Mouse (Mus musculus) heart, embryonic 14.5 days (tissue): ENCODE measurements around the gene Mrpl58. TPM values are rescaled to one million over a fixed set of nuclear protein-coding genes. Genes with fewer than 3 reads are reported as not detected.

Source experiments
- ATAC-seq: fragments of 200-750 bp; cut with Nextera tagmentation; 2 replicates; pipeline ENCODE4 v1.8.0; 2017; ENCODE audit warnings: low read depth, moderate TSS enrichment; ENCODE audit not compliant: insufficient number of reproducible peaks, insufficient read depth, low FRiP score
- H3K27ac ChIP-seq, 2 experiments: fragments of 200-500 bp in 1 of 2; fragments of 300-500 bp in 1 of 2; sonication (generic) in 1 of 2; replicated peaks in 1 of 2; 2 replicates each; pipeline ENCODE4 v1.5.1; 2012 to 2014; ENCODE audit warnings: low read depth in 2 of 2, low read length in 2 of 2, control low read depth in 1 of 2, mild to moderate bottlenecking in 1 of 2, mixed read lengths in 1 of 2; ENCODE audit not compliant: control insufficient read depth in 1 of 2, insufficient read depth in 1 of 2
- H3K27me3 ChIP-seq: fragments of 300-500 bp; sonication (generic); 2 replicates; pipeline ENCODE4 v1.6.1; 2014; ENCODE audit warnings: mild to moderate bottlenecking, low read length, control low read depth; ENCODE audit not compliant: control insufficient read depth, insufficient read depth
- H3K36me3 ChIP-seq: fragments of 300-500 bp; sonication (generic); 2 replicates; pipeline ENCODE4 v1.6.1; 2014; ENCODE audit warnings: mild to moderate bottlenecking, control low read depth, low read length, mixed read lengths; ENCODE audit not compliant: control insufficient read depth, insufficient read depth
- H3K4me1 ChIP-seq, 2 experiments: fragments of 200-500 bp in 1 of 2; fragments of 300-500 bp in 1 of 2; sonication (generic) in 1 of 2; 2 replicates each; pipeline ENCODE4 v1.6.1; 2012 to 2014; ENCODE audit warnings: low read length in 2 of 2, control low read depth in 1 of 2, mixed read lengths in 1 of 2; ENCODE audit not compliant: control insufficient read depth in 2 of 2, insufficient read depth in 2 of 2
- H3K4me2 ChIP-seq: fragments of 300-500 bp; sonication (generic); 2 replicates; pipeline ENCODE4 v1.6.1; 2014; ENCODE audit warnings: mild to moderate bottlenecking, low read length
- H3K4me3 ChIP-seq, 2 experiments: fragments of 200-500 bp in 1 of 2; fragments of 300-500 bp in 1 of 2; sonication (generic) in 1 of 2; 2 replicates each; pipeline ENCODE4 v1.5.1; 2012 to 2014; ENCODE audit warnings: low read length in 2 of 2, mild to moderate bottlenecking in 2 of 2, control low read depth in 1 of 2, low read depth in 1 of 2, moderate library complexity in 1 of 2; ENCODE audit not compliant: control insufficient read depth in 1 of 2, insufficient read depth in 1 of 2
- H3K9ac ChIP-seq: fragments of 300-500 bp; sonication (generic); 2 replicates; pipeline ENCODE4 v1.6.1; 2014; ENCODE audit warnings: mild to moderate bottlenecking, low read length
- H3K9me3 ChIP-seq: fragments of 300-500 bp; sonication (generic); 2 replicates; pipeline ENCODE4 v1.6.1; 2016; ENCODE audit warnings: low read length, control low read depth; ENCODE audit not compliant: control insufficient read depth
- WGBS: fragments of 180-500 bp; shearing (Covaris S2); extraction: QIAGEN DNeasy Blood & Tissue Kit; methylation state at CpG from one replicate; pipeline ENCODE4 v1.1.7; 2014; 5-methylcytosine and 5-hydroxymethylcytosine counted together
- microRNA-seq: library from miRNA; unstranded; fragments of <30 nt; microRNA quantifications from one replicate; pipeline ENCODE4, GENCODE M21; 2016
- polyA plus RNA-seq: library from polyadenylated mRNA; unstranded; fragments of >200 nt; fragmentation: Nextera tagmentation; extraction: Ambion mirVana; gene quantifications from 2 replicates; pipeline ENCODE4 v1.2.1, GENCODE M21; 2014

The Mrpl58 gene
- polyA plus RNA-seq, 1 experiment from 2014 or later, result 195 TPM

DNA sequence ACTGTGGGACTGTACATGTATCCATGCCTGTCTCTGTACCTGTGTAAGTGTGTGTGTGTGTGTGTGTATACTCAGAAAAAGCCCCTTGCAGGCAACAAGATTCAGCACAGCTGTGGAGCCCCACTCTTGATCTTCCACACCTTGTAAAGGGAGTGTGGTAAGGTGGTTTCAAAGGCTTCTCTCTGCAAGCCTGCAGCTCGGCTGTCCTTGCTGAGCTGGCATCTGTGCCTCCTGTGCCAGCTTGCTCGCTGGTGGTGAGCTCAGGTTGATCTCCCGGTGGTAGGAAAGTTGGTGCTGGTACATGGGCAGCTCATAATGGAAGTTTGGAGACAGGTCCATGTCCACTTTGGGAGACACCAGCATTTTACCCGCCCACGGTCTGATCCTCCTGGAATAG lies 58.3 kb downstream of the Mrpl58 start:
- no peak overlapping the region for H3K27ac ChIP-seq
- no peak for ATAC-seq
- H3K9ac ChIP-seq, result no peak overlapping the region
- H3K4me1 ChIP-seq, result peaks cover 13% of the 10 kb centered on the region in 2 experiments
- 69% methylated on average over 5 of the region's 5 CpGs for WGBS
- H3K4me2 ChIP-seq, result no peak overlapping the region
- no peak overlapping the region for H3K4me3 ChIP-seq
- H3K9me3 ChIP-seq, result no peaks in the 10 kb centered on the region
- H3K27me3 ChIP-seq, result no peaks in the 10 kb centered on the region
- H3K36me3 ChIP-seq, result no peaks in the 10 kb centered on the region

Small RNA genes within 50 kb of the gene (microRNA-seq; reads per million reads assigned to microRNA genes)
- not detected for gene Mir3968

Other genes starting within 250 kb of the Mrpl58 start
- gene Slc9a3r1, start 240.4 kb upstream of the Mrpl58 start, polyA plus RNA-seq, result 18.0 and 21.9 TPM in 2 replicates
- 6.5 and 8.4 TPM in 2 replicates for gene Tmem104, start 216.3 kb upstream of the Mrpl58 start, polyA plus RNA-seq
- gene Nat9, start 215.9 kb upstream of the Mrpl58 start, polyA plus RNA-seq, result 16.5 and 16.6 TPM in 2 replicates
- gene Grin2c, start 136.5 kb upstream of the Mrpl58 start, polyA plus RNA-seq, result 0.15 TPM in 1 of 2 replicates, not detected in the other
- 9.3 and 9.4 TPM in 2 replicates for gene Fdxr, start 126.7 kb upstream of the Mrpl58 start, polyA plus RNA-seq
- 0.94 and 1.2 TPM in 2 replicates for gene Fads6, start 106.1 kb upstream of the Mrpl58 start, polyA plus RNA-seq
- not detected in 2 replicates for gene Otop2, start 96.6 kb upstream of the Mrpl58 start, polyA plus RNA-seq
- gene Ush1g, start 81.7 kb upstream of the Mrpl58 start, polyA plus RNA-seq, result 0.05 TPM in 1 of 2 replicates, not detected in the other
- gene Otop3, start 69.0 kb upstream of the Mrpl58 start, polyA plus RNA-seq, result not detected in 2 replicates
- 7.4 and 7.8 TPM in 2 replicates for gene Hid1, start 36.0 kb upstream of the Mrpl58 start, polyA plus RNA-seq
- gene Cdr2l, start 21.8 kb upstream of the Mrpl58 start, polyA plus RNA-seq, result 10.3 and 10.5 TPM in 2 replicates
- 2,259 and 2,271 TPM in 2 replicates for gene Atp5h, start 16.2 kb downstream of the Mrpl58 start, polyA plus RNA-seq
- 19.3 and 23.5 TPM in 2 replicates for gene Kctd2, start 16.4 kb downstream of the Mrpl58 start, polyA plus RNA-seq
- gene Trim80, start 36.8 kb downstream of the Mrpl58 start, polyA plus RNA-seq, result 0.14 TPM in 1 of 2 replicates, not detected in the other
- gene Slc16a5, start 58.7 kb downstream of the Mrpl58 start, polyA plus RNA-seq, result 0.08 and 0.26 TPM in 2 replicates
- 5.5 and 7.5 TPM in 2 replicates for gene Armc7, start 71.9 kb downstream of the Mrpl58 start, polyA plus RNA-seq
- 54.5 and 56.2 TPM in 2 replicates for gene Nt5c, start 88.1 kb downstream of the Mrpl58 start, polyA plus RNA-seq
- gene Jpt1, start 110.6 kb downstream of the Mrpl58 start, polyA plus RNA-seq, result 511 and 538 TPM in 2 replicates
- 600 and 636 TPM in 2 replicates for gene Sumo2, start 132.5 kb downstream of the Mrpl58 start, polyA plus RNA-seq
- gene Nup85, start 160.7 kb downstream of the Mrpl58 start, polyA plus RNA-seq, result 85.2 and 89.3 TPM in 2 replicates
- 79.9 and 87.4 TPM in 2 replicates for gene Mrps7, start 200.2 kb downstream of the Mrpl58 start, polyA plus RNA-seq
- 16.1 and 17.2 TPM in 2 replicates for gene Gga3, start 200.3 kb downstream of the Mrpl58 start, polyA plus RNA-seq
- 31.7 and 32.3 TPM in 2 replicates for gene Mif4gd, start 209.2 kb downstream of the Mrpl58 start, polyA plus RNA-seq
- 42.8 and 46.0 TPM in 2 replicates for gene Slc25a19, start 224.5 kb downstream of the Mrpl58 start, polyA plus RNA-seq